Mouse (Mus musculus) spleen, adult 2 months (tissue): Measurements from ENCODE around the gene Thegl.

Experiments
- CTCF ChIP-seq: fragments of 200-500 bp; IDR thresholded peaks from 2 replicates; pipeline ENCODE4 v1.5.1; 2011; ENCODE audit warnings: mild to moderate bottlenecking, inconsistent platforms; ENCODE audit not compliant: insufficient read depth, insufficient read length, insufficient replicate concordance; ENCODE audit errors: extremely low read depth
- POLR2A ChIP-seq: fragments of 200-500 bp; IDR thresholded peaks from 2 replicates; pipeline ENCODE4 v1.6.1; 2011; ENCODE audit warnings: low read depth, low read length, inconsistent platforms

GRCm38 (mm10) chr5:77080761-77081160 lies 64.9 kb downstream of the Thegl start:
- TF ChIP-seq CTCF (no peak), POLR2A (no peak)
